In genomic region chr11:98202641-98203350, GRCm38 (mm10) we compare ENCODE assay signal across 8 mouse cellular contexts. TPM values are rescaled to one million over a fixed set of nuclear protein-coding genes. Genes with fewer than 3 reads are reported as not detected.
DNase-seq lines count a peak whose midpoint lies in the region; ATAC-seq and TF ChIP-seq lines count a peak whose summit lies in the region.

TSS of gene Cdk12 (plus strand) at chr11:98203059.

- H3K4me2 ChIP-seq in hindbrain, embryonic 13.5 days, result peak within 1 kb of the TSS; percentile 100

- no peaks in the 10 kb centered on the region for H3K9me3 ChIP-seq in hindbrain, embryonic 13.5 days

- H3K4me3 ChIP-seq in hindbrain, embryonic 13.5 days, result peak within 1 kb of the TSS; percentile 90

- 0 out of 2 replicates have a peak, but pooled peaks cover under 1% of the 10 kb centered on the region for H3K36me3 ChIP-seq in hindbrain, embryonic 13.5 days

- POLR2A ChIA-PET in Patski (lab: Charles Lee), result interaction anchor here (0.8 to 1.5 kb wide), 4 partner anchors 8 to 15 kb away, joined by 3 to 4 read pairs (median 4); no protein-coding TSS in a partner anchor

- peak within 1 kb of the TSS; percentile 98 for H3K9ac ChIP-seq in hindbrain, embryonic 13.5 days

- peak within 1 kb of the TSS; percentile 100 for H3K27ac ChIP-seq in hindbrain, embryonic 13.5 days

- 1% methylated on average over 55 of the region's 63 CpGs for WGBS in hindbrain, embryonic 13.5 days

- CTCF ChIA-PET in Patski (lab: Charles Lee), result interaction anchor here (0.7 kb wide), 1 partner anchor 17 kb away, joined by 3 read pairs; no protein-coding TSS in a partner anchor

- peaks cover 33% of the 10 kb centered on the region for H3K4me1 ChIP-seq in hindbrain, embryonic 13.5 days (replicated peaks)

- DNase-seq in Patski (ENCODE audit: low read depth, low spot score), result peak; percentile 89
- peak; percentile 99 for DNase-seq in cerebellum, postnatal 14 days
- DNase-seq in frontal cortex, postnatal 14 days (ENCODE audit: low spot score in 2 of 2), result peak; percentile 92 to 96
- peak; percentile 88 to 91 for DNase-seq in layer of hippocampus, postnatal 25 days (ENCODE audit: extremely low spot score in 1 of 2, low spot score in 1 of 2)
- peak; percentile 97 for DNase-seq in lung, postnatal 25 days (ENCODE audit: low spot score)
- peak; percentile 100 for DNase-seq in retina, embryonic 14.5 days (ENCODE audit: low spot score)
- peak; percentile 93 for DNase-seq in thymus, postnatal 4 days

- TF ChIP-seq CTCF in Patski (IDR thresholded peaks at IDR 0.05), result no peak

- no peaks in the 10 kb centered on the region for H3K27me3 ChIP-seq in Patski
- H3K27me3 ChIP-seq in hindbrain, embryonic 13.5 days, result 0 out of 2 replicates have a peak, but pooled peaks cover 4% of the 10 kb centered on the region

- peak; percentile 80 for ATAC-seq in Patski
- peak; percentile 94 for ATAC-seq in hindbrain, embryonic 13.5 days (ENCODE audit: low FRiP score)

- in situ Hi-C loops in Patski (cut with MboI; ENCODE audit: low pct_unique_long_range_greater_than_20kb), result no loop called here

RNA-seq across cellular contexts. Expression of gene Cdk12, which starts in this region (rescaled TPM):
- polyA plus RNA-seq in Patski (2021), result 24.8 TPM
- 12.1 and 12.2 TPM in 2 replicates for polyA plus RNA-seq in hindbrain, embryonic 13.5 days (2015; fragmentation: Nextera tagmentation; extraction: Ambion mirVana)
- 10 to 100 TPM; 32.2 to 41.0 TPM for total RNA-seq in layer of hippocampus, postnatal 25 days (2021)

Comparison
In these comparisons a context has a peak if more than half of its experiments do, and no peak if none do; other contexts are left out.
1. Peak in every context shown above with its lines: DNase-seq, ATAC-seq, H3K4me3 ChIP-seq and H3K27ac ChIP-seq.